Mouse (Mus musculus) liver, embryonic 13.5 days (tissue): ENCODE data around the gene Gm9733. TPM values are rescaled to one million over a fixed set of nuclear protein-coding genes. Genes with fewer than 3 reads are reported as not detected.
"Not testable (repeated sequence)": the region's sequence is repeated elsewhere in the genome, so short reads cannot be mapped to it uniquely, and the experiment has no call there.

Source experiments
- ATAC-seq: fragments of 200-750 bp; cut with Nextera tagmentation; 2 replicates; pipeline ENCODE4 v1.8.0; 2017; ENCODE audit warnings: low read depth, mild to moderate bottlenecking, moderate number of reproducible peaks, moderate library complexity
- DNase-seq: peaks from one replicate; pipeline ENCODE4 v3.0.0; 2022
- H3K27ac ChIP-seq: fragments of 300-500 bp; sonication (generic); 2 replicates; pipeline ENCODE4 v1.5.1; 2015; ENCODE audit warnings: moderate library complexity, mild to moderate bottlenecking, inconsistent platforms
- H3K27me3 ChIP-seq: fragments of 300-500 bp; sonication (generic); 2 replicates; pipeline ENCODE4 v1.6.1; 2015; ENCODE audit warnings: mild to moderate bottlenecking, inconsistent platforms
- H3K36me3 ChIP-seq: fragments of 300-500 bp; sonication (generic); 2 replicates; pipeline ENCODE4 v1.6.1; 2015; ENCODE audit warnings: mild to moderate bottlenecking, inconsistent platforms
- H3K4me1 ChIP-seq: fragments of 300-500 bp; sonication (generic); replicated peaks from 2 replicates; pipeline ENCODE4 v1.6.1; 2015; ENCODE audit warnings: inconsistent platforms
- H3K4me2 ChIP-seq: fragments of 300-500 bp; sonication (generic); 2 replicates; pipeline ENCODE4 v1.6.1; 2015; ENCODE audit warnings: inconsistent platforms, mild to moderate bottlenecking, moderate library complexity
- H3K4me3 ChIP-seq: fragments of 300-500 bp; sonication (generic); replicated peaks from 2 replicates; pipeline ENCODE4 v1.5.1; 2015; ENCODE audit warnings: mild to moderate bottlenecking, inconsistent platforms
- H3K9ac ChIP-seq: fragments of 300-500 bp; sonication (generic); 2 replicates; pipeline ENCODE4 v1.6.1; 2015; ENCODE audit warnings: mild to moderate bottlenecking, inconsistent platforms
- H3K9me3 ChIP-seq: fragments of 300-500 bp; sonication (generic); replicated peaks from 2 replicates; pipeline ENCODE4 v1.6.1; 2016; ENCODE audit warnings: inconsistent platforms
- WGBS: fragments of 180-500 bp; shearing (Covaris S2); methylation state at CpG from one replicate; pipeline ENCODE4 v1.1.7; 2015; ENCODE audit not compliant: insufficient replicate concordance; 5-methylcytosine and 5-hydroxymethylcytosine counted together
- polyA plus RNA-seq: library from polyadenylated mRNA; unstranded; fragments of >200 nt; fragmentation: Nextera tagmentation; extraction: Ambion mirVana; gene quantifications from 2 replicates; pipeline ENCODE4 v1.2.1, GENCODE M21; 2015

The Gm9733 gene
- not detected in 2 replicates for polyA plus RNA-seq

DNA sequence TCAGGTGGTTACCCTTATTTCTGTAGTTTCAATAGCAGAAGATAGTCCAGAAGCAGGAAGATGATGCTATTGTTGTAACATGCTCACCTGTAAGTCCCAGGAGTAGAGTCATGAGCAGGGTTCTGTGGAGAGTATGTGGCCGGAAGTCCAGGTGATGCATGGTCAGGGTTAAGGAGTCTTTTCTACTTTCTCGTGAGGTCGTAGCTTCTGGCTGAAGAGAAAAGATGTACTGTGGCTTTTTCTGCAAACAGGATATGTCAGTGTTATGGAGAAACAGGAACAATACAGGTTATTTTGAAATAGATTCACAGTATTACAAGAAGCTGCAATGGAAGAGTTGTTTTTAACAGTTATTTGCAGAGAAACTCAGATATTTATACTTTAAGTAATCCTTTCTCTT lies at the start of gene Gm9733:
TSS of gene Gm9733 (minus strand) at position 240 of the 400 bp plus-strand sequence.
- Histone ChIP-seq H3K4me2 (no peak within 1 kb of the TSS), H3K4me3 (no peak within 1 kb of the TSS), H3K27ac (no peak within 1 kb of the TSS), H3K27me3 (no peaks in the 10 kb centered on the region), H3K9ac (no peak within 1 kb of the TSS), H3K4me1 (no peaks in the 10 kb centered on the region), H3K36me3 (no peaks in the 10 kb centered on the region), H3K9me3 (peaks cover 3% of the 10 kb centered on the region; the same call in 1 of the 2 replicates)
- DNase-seq (no peak), ATAC-seq (no peak)
- WGBS, result 63% methylated on average over 3 of the region's 3 CpGs

DNA sequence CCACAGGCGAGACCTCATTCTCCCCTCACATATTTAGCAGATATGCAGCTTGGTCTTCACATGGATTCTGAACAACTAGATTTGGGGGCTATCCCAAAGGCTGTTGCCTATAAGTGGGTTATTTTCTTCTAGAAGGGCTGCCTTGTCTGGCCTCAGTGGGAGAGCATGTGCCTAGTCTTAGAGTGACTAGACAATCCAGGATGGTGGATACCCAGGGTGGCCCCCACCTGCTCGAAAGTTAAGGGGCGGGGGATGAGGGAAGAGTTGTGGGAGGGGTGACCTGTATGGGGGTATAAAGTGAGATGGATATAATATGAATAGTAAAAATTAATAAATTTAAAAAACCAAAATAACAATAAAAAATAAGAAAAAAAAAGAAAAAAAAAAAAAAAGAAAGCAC lies 23.6 kb upstream of the Gm9733 start:
- not testable (repeated sequence) for H3K4me3 ChIP-seq, H3K27ac ChIP-seq, H3K9me3 ChIP-seq, H3K27me3 ChIP-seq, H3K4me1 ChIP-seq, H3K9ac ChIP-seq, DNase-seq, ATAC-seq, H3K4me2 ChIP-seq, H3K36me3 ChIP-seq
- WGBS, result 57% methylated on average over 3 of the region's 3 CpGs

DNA sequence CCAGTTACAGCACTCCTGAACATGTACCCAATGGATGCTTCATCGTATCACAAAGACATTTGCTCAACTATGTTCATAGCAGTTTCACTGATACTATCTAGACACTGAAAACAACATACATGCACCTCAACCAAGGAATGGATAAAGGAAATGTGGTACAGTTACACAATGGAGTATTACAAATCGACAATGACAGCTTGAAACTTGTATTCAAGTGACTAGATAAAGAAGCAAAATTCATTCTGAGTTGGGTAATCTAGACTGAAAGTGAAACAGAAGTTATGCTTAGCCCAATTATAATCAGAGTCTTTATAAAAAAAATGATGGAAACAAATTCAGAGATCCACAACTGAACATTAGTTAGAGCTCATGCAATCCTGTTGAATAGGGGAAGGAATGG lies 18.2 kb upstream of the Gm9733 start:
- not testable (repeated sequence) for ATAC-seq, H3K4me2 ChIP-seq, DNase-seq

DNA sequence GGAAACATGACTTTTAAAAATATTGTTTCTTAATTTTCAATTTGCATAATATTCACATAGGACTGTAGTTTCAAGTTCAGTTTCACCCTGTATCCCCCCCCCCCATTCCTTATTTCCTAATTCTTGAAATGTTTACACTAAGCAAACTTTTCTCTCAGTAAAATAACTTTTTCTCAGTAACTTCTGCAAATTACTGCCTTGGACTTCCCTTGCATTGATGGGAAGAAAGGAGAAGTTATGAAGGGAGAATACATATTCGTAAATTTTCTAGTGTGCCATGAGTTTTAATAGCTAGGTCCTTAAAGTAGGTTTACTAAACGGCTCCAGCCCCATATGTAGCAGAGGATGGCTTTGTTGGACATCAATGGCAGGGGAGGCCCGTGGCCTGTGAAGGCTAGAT lies 13.5 kb upstream of the Gm9733 start:
- not testable (repeated sequence) for H3K9me3 ChIP-seq, H3K4me1 ChIP-seq, H3K9ac ChIP-seq, H3K27me3 ChIP-seq, H3K36me3 ChIP-seq, H3K27ac ChIP-seq, H3K4me2 ChIP-seq, H3K4me3 ChIP-seq, ATAC-seq, DNase-seq
- WGBS, result 45% methylated on average over 3 of the region's 3 CpGs

More for the DNA sequence above, 18.2 kb upstream of the Gm9733 start:
- H3K36me3 ChIP-seq, H3K9ac ChIP-seq, H3K4me1 ChIP-seq, H3K4me3 ChIP-seq, H3K27ac ChIP-seq, H3K9me3 ChIP-seq, H3K27me3 ChIP-seq: not testable (repeated sequence)
- WGBS, result 58% methylated on average over 1 of the region's 2 CpGs

DNA sequence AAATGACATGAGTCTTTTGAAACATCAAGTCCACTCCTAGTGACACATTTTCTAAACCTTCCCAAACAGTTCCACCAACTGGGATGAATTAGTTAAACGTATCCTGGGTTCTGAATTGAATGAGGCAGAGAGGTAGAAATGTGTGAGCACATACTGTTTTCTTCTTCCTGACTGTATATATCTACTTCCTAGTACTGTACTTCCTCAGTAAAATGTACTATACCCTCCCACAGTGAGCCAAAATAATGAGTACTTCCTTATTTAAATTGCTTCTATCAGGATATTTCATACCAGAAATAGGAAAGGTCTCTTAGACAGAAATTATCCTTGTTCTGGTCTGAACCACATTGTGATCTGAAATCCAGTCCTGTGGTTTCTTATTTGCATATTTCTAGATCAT lies 8.2 kb upstream of the Gm9733 start:
- Histone ChIP-seq H3K9ac (no peak overlapping the region), H3K36me3 (no peaks in the 10 kb centered on the region), H3K4me3 (no peak overlapping the region), H3K4me2 (no peak overlapping the region), H3K27me3 (no peaks in the 10 kb centered on the region), H3K27ac (no peak overlapping the region), H3K4me1 (no peaks in the 10 kb centered on the region), H3K9me3 (no peaks in the 10 kb centered on the region)
- 44% methylated on average over 1 of the region's 1 CpGs for WGBS
- no peak for DNase-seq
- ATAC-seq, result no peak

DNA sequence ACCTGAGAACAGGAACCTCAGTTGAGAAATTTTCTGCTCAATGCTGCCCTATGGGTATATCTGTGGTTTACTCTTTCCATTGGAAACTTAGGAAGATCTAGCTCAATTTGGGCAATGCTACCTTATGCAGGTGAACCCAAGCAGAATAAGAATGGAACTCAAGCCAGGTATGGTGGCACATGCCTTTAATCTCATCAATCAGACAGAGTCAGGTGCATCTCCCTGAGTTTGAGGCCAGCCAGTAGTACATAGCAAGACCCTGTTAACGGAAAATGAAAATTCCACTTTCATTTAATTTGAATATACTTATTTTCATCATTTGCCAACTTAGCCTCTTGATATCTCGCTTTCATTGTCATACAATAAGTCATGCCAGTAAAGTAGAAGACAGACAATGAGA lies 2.1 kb upstream of the Gm9733 start:
- H3K9me3 ChIP-seq, result peaks cover 3% of the 10 kb centered on the region; the same call in 1 of the 2 replicates
- H3K4me1 ChIP-seq, result no peaks in the 10 kb centered on the region
- 48% methylated on average over 2 of the region's 2 CpGs for WGBS
- DNase-seq (no peak), ATAC-seq (no peak)
- H3K9ac ChIP-seq, result no peak overlapping the region
- H3K4me3 ChIP-seq, result no peak overlapping the region
- H3K27ac ChIP-seq, result no peak overlapping the region
- H3K27me3 ChIP-seq, result no peaks in the 10 kb centered on the region
- H3K4me2 ChIP-seq, result no peak overlapping the region
- H3K36me3 ChIP-seq, result no peaks in the 10 kb centered on the region

DNA sequence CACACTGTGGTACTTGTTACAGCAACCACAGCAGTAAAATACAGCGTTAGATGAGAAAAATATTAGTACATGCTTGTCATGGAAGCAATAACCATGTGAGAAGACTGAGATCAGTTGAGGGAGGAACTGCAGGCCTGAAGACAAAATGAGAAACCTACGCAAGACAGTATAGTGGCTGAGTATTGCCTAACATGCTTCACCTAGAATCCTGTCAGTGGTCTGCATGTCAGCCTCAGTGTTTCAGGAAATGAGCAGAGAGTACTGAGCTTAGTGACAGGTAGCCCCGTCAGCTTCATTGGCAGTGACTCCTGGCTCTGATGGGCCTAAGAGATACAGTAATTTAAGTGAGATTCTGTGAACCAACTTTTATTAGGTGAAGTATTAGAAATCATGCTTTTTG lies 557 bp downstream of the Gm9733 start:
- no peaks in the 10 kb centered on the region for H3K27me3 ChIP-seq
- DNase-seq (no peak), ATAC-seq (no peak)
- H3K4me2 ChIP-seq, result no peak overlapping the region
- 48% methylated on average over 3 of the region's 3 CpGs for WGBS
- H3K36me3 ChIP-seq, result no peaks in the 10 kb centered on the region
- no peak overlapping the region for H3K4me3 ChIP-seq
- no peaks in the 10 kb centered on the region for H3K4me1 ChIP-seq
- H3K9me3 ChIP-seq, result peaks cover 3% of the 10 kb centered on the region; the same call in 1 of the 2 replicates
- H3K9ac ChIP-seq, result no peak overlapping the region
- no peak overlapping the region for H3K27ac ChIP-seq

DNA sequence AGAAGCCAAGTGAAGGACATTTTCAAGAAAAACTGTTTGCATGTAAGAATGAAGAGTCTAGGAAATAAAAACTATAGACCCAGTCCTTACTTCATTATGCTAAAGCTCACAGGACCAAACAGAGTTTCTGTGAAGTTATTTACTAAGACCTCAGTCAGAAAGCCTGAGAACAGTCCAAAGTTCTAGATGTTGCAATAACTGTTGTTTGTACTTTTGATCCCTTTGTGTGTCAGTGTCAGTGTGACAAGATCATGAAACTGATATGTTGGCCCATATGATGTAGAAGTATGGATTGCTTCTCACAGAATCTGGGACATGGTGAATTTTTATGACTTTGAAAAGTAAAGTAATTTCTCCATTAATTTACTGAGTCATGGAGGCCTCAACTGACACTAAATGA lies 2.6 kb downstream of the Gm9733 start:
- H3K4me2 ChIP-seq, result no peak overlapping the region
- H3K27ac ChIP-seq, result no peak overlapping the region
- no peak overlapping the region for H3K4me3 ChIP-seq
- H3K9ac ChIP-seq, result no peak overlapping the region
- H3K27me3 ChIP-seq, result no peaks in the 10 kb centered on the region
- H3K4me1 ChIP-seq, result no peaks in the 10 kb centered on the region
- H3K36me3 ChIP-seq, result no peaks in the 10 kb centered on the region
- DNase-seq (no peak), ATAC-seq (no peak)
- peaks cover 3% of the 10 kb centered on the region; the same call in 1 of the 2 replicates for H3K9me3 ChIP-seq

DNA sequence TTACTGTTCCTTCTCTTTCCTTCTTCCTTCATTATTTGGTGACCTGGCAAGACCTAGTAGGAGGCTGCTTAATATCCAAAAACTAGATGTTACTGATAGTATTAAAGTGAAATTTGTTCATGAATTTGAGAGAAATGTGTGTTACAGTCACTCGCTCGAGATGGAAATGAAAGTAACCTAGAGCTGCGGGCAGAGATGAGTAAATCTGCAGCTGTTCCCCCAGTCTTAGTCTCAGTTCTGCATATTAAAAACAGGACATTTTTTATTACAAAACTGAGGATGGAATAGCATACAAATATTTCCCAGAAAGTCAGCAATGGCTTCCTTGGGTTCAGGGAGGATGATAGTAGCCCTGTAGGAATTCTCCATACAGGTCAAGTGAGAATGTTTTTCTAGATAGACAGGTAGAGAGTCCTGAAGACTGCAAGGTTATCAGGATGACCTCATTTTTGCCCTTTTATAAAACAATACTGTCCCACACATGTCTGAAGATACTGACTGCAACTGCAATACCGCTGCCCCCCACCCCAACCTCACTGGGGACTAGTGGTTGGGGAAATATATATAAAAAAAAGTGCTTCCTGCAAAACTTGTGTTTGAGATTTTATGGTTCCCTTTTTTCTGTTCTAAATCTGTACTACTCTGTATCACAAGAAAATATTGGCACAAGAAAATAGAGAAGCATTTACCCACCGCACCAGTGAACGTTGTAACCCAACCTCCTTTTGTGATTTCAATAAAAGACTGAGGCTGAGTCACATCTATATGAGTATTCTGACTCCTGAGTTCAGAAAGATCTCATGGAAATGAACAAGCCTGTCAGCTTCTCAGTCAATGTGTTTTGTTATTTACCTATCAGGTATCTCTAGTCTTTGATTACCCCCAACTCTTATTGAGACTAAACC lies 47.4 kb downstream of the Gm9733 start:
- H3K4me3 ChIP-seq, result no peak overlapping the region
- H3K36me3 ChIP-seq, result no peaks in the 10 kb centered on the region
- no peak overlapping the region for H3K27ac ChIP-seq
- WGBS, result 57% methylated on average over 6 of the region's 6 CpGs
- no peak overlapping the region for H3K4me2 ChIP-seq
- H3K27me3 ChIP-seq, result no peaks in the 10 kb centered on the region
- H3K9ac ChIP-seq, result no peak overlapping the region
- no peaks in the 10 kb centered on the region for H3K4me1 ChIP-seq
- H3K9me3 ChIP-seq, result no peaks in the 10 kb centered on the region
- no peak for DNase-seq
- no peak for ATAC-seq

DNA sequence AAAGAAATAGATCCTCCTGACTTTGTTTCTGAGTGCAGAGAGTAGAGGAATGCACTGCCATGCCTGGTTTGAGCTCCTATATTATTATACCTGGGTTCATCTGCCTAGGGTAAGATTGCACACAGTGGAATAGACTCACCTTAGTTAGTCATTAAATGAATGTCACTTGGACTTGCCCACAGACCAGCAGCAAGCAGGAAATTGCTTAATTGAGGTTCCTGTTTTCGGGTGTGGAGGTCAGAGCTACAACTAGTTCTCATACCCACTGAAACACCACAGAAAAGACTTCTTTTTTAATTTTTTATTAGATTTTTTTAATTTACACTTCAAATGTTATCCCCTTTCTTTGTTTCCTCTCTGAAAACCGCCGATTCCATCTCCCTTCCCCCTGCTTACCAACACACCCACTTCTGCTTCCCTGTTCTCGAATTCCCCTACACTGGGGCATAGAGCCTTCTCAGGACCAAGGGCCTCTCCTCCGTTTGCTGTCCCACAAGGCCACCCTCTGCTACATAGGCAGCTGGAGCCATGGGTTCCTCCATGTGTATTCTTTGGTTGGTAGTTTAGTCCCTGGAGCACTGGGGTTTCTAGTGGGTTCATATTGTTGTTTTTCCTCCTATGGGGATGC lies 56.1 kb downstream of the Gm9733 start:
- Histone ChIP-seq H3K4me1 (no peaks in the 10 kb centered on the region), H3K27me3 (no peaks in the 10 kb centered on the region), H3K9me3 (no peaks in the 10 kb centered on the region), H3K9ac (no peak overlapping the region), H3K4me3 (no peak overlapping the region), H3K4me2 (no peak overlapping the region), H3K36me3 (no peaks in the 10 kb centered on the region), H3K27ac (no peak overlapping the region)
- WGBS, result 32% methylated on average over 5 of the region's 5 CpGs
- ATAC-seq, result no peak
- no peak for DNase-seq

DNA sequence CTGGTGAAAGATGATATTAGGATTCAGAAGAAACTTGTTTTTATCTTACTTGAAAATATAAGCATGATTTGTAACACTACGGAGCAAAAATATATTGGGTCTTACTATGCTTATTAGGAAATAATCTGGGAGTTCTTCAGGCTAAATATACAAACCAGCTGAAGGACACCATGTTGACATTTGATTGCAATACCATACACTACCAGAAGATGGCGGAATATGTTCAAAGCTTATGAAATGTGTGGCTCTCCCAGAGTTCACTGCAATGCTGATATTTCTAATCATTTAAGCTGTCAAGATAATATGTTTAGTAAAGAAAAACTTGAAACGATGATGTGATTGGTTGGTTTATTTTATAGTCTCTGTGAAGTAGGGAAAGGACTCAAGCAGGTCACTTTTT lies 67.7 kb downstream of the Gm9733 start:
- no peak overlapping the region for H3K27ac ChIP-seq
- no peak overlapping the region for H3K4me3 ChIP-seq
- no peaks in the 10 kb centered on the region for H3K9me3 ChIP-seq
- no peaks in the 10 kb centered on the region for H3K4me1 ChIP-seq
- no peak overlapping the region for H3K4me2 ChIP-seq
- DNase-seq (no peak), ATAC-seq (no peak)
- no peaks in the 10 kb centered on the region for H3K27me3 ChIP-seq
- 3% methylated on average over 3 of the region's 3 CpGs for WGBS
- H3K9ac ChIP-seq, result no peak overlapping the region
- H3K36me3 ChIP-seq, result no peaks in the 10 kb centered on the region

DNA sequence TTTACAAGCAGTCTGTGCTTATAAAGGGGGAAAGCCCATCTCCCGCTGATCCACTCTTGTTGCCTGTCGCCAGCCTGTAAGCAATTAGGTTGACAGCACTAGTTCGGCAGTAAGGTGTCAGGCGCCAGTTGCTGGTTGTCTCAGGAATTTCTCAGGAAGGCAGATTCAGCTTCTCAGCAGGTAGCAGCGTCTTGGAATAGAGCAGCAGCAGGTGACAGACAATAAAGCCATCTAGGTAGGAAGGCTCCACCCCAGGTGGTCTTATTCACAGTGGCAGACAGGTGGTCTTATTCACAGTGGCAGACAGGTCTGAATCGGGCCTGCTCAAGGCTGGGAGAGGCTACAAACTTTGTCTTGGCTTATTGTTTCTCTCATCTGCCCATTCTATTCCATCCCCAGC lies 76.4 kb downstream of the Gm9733 start:
- WGBS, result 62% methylated on average over 6 of the region's 6 CpGs
- Histone ChIP-seq H3K27ac (no peak overlapping the region), H3K4me1 (no peaks in the 10 kb centered on the region), H3K9ac (no peak overlapping the region), H3K27me3 (no peaks in the 10 kb centered on the region), H3K4me3 (no peak overlapping the region), H3K9me3 (no peaks in the 10 kb centered on the region), H3K4me2 (no peak overlapping the region), H3K36me3 (no peaks in the 10 kb centered on the region)
- DNase-seq (no peak), ATAC-seq (no peak)
